Mouse (Mus musculus) spleen, adult 2 months (tissue): Measurements from ENCODE around the gene Ovol1.

ENCODE experiments used
- CTCF ChIP-seq: fragments of 200-500 bp; IDR thresholded peaks from 2 replicates; pipeline ENCODE4 v1.5.1; 2011; ENCODE audit warnings: mild to moderate bottlenecking, inconsistent platforms; ENCODE audit not compliant: insufficient read depth, insufficient read length, insufficient replicate concordance; ENCODE audit errors: extremely low read depth
- POLR2A ChIP-seq: fragments of 200-500 bp; IDR thresholded peaks from 2 replicates; pipeline ENCODE4 v1.6.1; 2011; ENCODE audit warnings: low read depth, low read length, inconsistent platforms

- TF ChIP-seq CTCF (no peak), POLR2A (no peak)
These were observed 28.7 kb upstream of the Ovol1 start for GRCm38 (mm10) chr19:5589159-5589558.
